Mouse (Mus musculus) ovary, postnatal 36 days (tissue): Measurements from ENCODE around the gene St7.

Source experiments
- DNase-seq: peaks from one replicate; pipeline ENCODE4 v3.0.0; 2022; ENCODE audit warnings: low spot score, mixed read lengths

Gene St7

DNA sequence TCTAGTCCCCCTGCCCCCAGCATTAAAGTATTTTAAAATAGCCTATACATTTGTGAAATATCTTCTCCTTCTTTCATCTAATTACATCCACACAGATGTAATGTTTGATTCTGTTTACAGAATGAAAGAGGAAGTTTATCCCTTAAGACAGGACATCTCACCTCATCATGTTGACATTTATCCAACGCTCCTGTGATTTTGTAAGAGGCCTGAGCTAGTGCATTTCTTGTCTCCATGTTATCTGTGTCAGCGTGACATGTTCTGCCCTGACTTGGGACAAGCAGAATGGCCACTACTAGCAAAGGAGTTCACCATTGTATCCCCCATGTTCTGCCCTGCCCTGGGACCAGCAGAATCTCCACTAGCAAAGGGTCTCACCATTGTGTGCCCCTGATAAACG is 270.7 kb downstream of the St7 start:
- no peak for DNase-seq

DNA sequence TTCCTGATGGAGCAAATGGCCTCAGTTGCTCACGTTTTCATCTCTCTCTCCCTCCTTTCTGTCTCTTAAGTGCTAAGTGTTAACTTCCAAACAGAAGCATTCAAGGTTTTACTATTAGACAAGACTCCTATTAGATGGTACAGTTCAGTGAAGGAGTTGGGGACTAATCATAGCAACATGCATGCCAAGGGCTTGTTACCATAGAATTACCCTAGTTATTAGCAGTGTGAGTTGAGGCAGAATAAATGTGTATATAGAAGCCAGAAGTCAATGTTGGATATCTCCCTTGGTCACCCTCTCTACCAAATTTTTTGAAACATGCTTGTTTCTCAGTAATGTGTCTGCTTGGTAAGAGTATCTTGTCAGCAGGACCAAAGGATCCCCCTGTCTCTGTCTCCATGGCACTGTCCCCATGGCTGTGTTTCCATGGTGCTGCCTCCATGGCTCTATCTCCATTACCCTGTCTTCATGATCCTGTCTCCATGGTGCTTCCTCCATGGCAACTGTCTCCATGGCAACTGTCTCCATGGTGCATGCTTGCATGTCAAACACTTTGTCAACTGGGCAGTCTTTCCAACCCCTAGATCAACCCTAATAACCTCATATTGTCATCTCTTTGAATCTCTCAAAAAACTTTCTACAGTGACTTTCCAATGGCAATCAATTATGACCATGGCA is 275.9 kb downstream of the St7 start:
- no peak for DNase-seq

DNA sequence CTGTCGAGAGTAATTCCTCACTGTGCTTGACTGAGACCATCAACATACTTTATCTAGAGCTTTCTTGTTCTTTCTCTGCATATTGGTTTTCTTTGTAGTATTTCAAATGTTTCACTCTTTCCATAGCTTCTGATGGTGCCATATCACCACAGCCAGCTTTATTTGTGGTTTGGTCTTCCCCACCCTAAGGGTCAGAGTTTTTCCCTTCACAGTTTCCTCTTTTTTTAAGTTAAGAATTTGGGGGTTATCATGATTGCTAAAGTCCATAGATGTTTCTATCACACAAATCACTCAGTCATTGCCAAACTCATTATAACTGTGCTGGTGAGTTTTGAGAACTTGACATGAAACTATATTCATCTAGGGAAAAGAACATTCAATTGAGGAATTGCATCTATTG is 277.1 kb downstream of the St7 start:
- DNase-seq: no peak

- no peak for DNase-seq
These were observed 278.7 kb downstream of the St7 start for GRCm38 (mm10) chr6:17971393-17971792.

- DNase-seq: no peak
These were observed 281.7 kb downstream of the St7 start for GRCm38 (mm10) chr6:17974416-17974815.

DNA sequence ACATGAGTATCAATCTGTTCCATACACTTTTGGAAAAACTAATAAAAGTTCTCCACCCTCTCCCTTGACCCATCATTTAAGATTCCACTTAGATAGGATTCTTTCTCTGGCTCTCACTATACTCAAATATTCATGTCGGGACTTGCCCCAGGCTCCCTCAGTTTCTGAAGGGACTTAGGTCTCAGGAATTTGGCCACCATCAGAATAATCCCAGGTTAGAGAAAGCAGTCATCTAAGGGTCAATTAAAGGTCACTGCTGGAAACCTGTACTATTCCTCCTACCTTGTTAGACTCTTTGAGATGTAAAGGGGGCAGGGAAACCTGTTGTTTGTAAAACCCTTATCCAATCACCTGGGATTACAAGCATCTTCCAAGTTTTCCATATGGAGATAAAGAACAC is 284.4 kb downstream of the St7 start:
- DNase-seq: no peak

DNA sequence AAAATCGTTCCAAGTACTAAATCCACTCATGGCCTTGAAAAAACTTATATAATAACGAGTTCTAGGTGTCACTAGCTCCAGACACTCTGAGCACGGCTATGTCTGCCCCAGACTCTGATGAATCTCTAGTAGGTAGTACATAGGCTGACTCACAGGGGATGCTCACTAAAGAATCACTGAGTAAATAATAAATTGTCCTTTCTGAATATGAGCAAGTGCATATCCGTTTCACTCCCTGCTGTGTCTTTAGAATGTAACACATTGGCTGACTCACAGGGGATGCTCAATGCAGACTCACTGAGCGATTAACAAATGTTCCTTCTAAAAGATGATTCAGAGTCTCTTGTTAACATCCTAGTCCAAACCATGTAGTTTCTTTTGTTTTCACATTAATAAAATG is 285.6 kb downstream of the St7 start:
- no peak for DNase-seq

- no peak for DNase-seq
These were observed 286.1 kb downstream of the St7 start for GRCm38 (mm10) chr6:17978881-17979280.

GRCm38 (mm10) chr6:17979361-17979760 is 286.6 kb downstream of the St7 start:
- DNase-seq: no peak

DNA sequence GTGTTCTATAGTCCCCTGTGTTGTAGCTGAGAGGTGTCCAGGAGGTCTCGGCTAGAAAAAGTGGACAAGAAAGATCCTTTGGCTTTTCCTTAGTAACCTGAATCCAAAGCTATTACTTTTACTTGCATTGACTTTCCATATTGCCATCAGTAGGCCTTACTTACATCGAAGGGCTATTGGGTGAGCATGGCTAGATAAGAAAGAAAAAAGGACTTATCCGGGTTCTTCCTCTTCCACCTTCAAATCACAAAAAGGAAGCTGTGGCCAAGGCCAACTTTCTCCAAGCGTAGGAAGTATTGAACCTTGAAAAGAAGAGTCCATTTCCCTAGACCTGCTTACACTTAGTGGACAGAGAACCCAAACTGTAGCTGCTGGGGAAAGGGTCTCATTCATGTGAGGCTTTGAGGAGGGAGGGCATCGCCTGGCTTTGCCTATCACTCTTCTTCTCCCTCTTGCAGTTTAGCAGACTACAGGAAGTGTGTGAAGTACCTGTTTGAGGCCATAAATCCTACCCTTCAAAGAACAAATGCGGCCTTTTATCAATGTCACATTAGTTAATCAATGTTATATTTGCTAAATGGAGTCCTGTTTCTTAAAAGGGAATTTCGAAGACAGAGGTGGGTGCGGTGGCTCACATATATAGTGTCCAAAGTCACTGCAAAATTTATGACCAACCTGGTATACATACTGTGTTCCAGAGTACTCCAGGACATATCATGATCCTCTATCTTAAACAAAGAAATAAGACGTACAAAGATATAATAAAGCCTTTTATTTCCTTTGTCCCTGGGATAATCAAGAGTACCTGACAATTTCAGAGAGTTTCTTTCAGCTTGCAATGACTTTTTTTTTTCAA is 297.7 kb downstream of the St7 start:
- no peak for DNase-seq

- peak; percentile 4 for DNase-seq
These were observed 298.9 kb downstream of the St7 start for GRCm38 (mm10) chr6:17991625-17992024.
